In genomic region chr15:81769037-81769436, GRCm38 (mm10) we compare ENCODE assay signal across 15 mouse cellular contexts. TPM values are rescaled to one million over a fixed set of nuclear protein-coding genes. Genes with fewer than 3 reads are reported as not detected.
A peak's percentile ranks its signal among the peaks of the same experiment; 100 is the strongest.
DNase-seq lines count a peak whose midpoint lies in the region; ATAC-seq and TF ChIP-seq lines count a peak whose summit lies in the region.
"Had no signal": no experiment of that assay in that cellular context is flagged by ENCODE, and none has a peak within 500 bp of the region (broad histone marks: within the 10 kb centered on the region; RNA-seq: fewer than 3 reads in every experiment).

No protein-coding gene starts in this region.

- no peak overlapping the region for H3K4me3 ChIP-seq in lung, postnatal 0 days (ENCODE audit: low read depth, low read length)
- H3K4me3 ChIP-seq: embryonic facial prominence, embryonic 13.5 days had no signal

- TF ChIP-seq CTCF in lung, postnatal 0 days (IDR thresholded peaks at IDR 0.05): no peak

- H3K9ac ChIP-seq in lung, postnatal 0 days (replicated peaks; ENCODE audit: low read depth): no peak overlapping the region
- H3K9ac ChIP-seq: embryonic facial prominence, embryonic 13.5 days; forebrain, postnatal 0 days had no signal

- intact Hi-C loops in heart, postnatal 36 days (cut with DNase I): no loop called here

- no peaks in the 10 kb centered on the region for H3K4me1 ChIP-seq in lung, postnatal 0 days (ENCODE audit: insufficient read depth, low read depth, low read length)

- no peak overlapping the region for H3K4me2 ChIP-seq in lung, postnatal 0 days (replicated peaks; ENCODE audit: low read depth, low read length)
- H3K4me2 ChIP-seq: embryonic facial prominence, embryonic 13.5 days had no signal

- no peaks in the 10 kb centered on the region for H3K9me3 ChIP-seq in lung, postnatal 0 days (ENCODE audit: low read length)
- H3K9me3 ChIP-seq: embryonic facial prominence, embryonic 13.5 days had no signal

- no peaks in the 10 kb centered on the region for H3K27me3 ChIP-seq in lung, postnatal 0 days (replicated peaks; ENCODE audit: insufficient read depth, low read length)
- H3K27me3 ChIP-seq: embryonic facial prominence, embryonic 13.5 days; Patski had no signal

- ATAC-seq in lung, postnatal 0 days: peak; percentile 56; the same call in 1 of the 2 replicates
- ATAC-seq: forebrain, postnatal 0 days; Patski had no signal

- peak; percentile 37 for DNase-seq in embryo, embryonic 10.5 days (ENCODE audit: low spot score)
- DNase-seq in embryo, embryonic 10 days (ENCODE audit: low spot score): no peak
- no peak for DNase-seq in lung, postnatal 0 days (ENCODE audit: low spot score)
- DNase-seq in lung, adult 18-20 months: no peak
- DNase-seq in liver: peak; percentile 73
- peak; percentile 44 for DNase-seq in yolk sac, embryonic 10.5 days (ENCODE audit: low spot score)
- no peak for DNase-seq in heart, postnatal 36 days
- DNase-seq in adipocyte (ENCODE audit: low spot score): no peak
- DNase-seq: cerebellum, adult 18-20 months; forebrain, postnatal 0 days; gastrocnemius, postnatal 25 days; heart, postnatal 10 days; kidney, adult 18-20 months had no signal

- no peak for TF ChIP-seq EP300 in lung, postnatal 0 days (IDR thresholded peaks at IDR 0.05)

- peaks cover 23% of the 10 kb centered on the region; the same call in 1 of the 2 replicates for H3K36me3 ChIP-seq in lung, postnatal 0 days (ENCODE audit: insufficient read depth, low read length)

- no peak overlapping the region for H3K27ac ChIP-seq in lung, postnatal 0 days (ENCODE audit: low read length)
- H3K27ac ChIP-seq: embryonic facial prominence, embryonic 13.5 days had no signal

- WGBS in lung, postnatal 0 days: 58% methylated on average over 13 of the region's 13 CpGs

RNA-seq across cellular contexts. Expression of gene Rangap1, which starts 23.7 kb away (rescaled TPM):
- 17.9 and 24.6 TPM in 2 replicates for polyA plus RNA-seq in lung, postnatal 0 days (2015; fragmentation: Nextera tagmentation; extraction: Ambion mirVana)
- total RNA-seq in heart, postnatal 36 days (2021): 10 to 100 TPM; 24.9 to 25.1 TPM

RNA-seq across cellular contexts. Expression of gene Zc3h7b, which starts 24.2 kb away (rescaled TPM):
- 13.8 and 13.9 TPM in 2 replicates for polyA plus RNA-seq in lung, postnatal 0 days (2015; fragmentation: Nextera tagmentation; extraction: Ambion mirVana)
- 10 to 100 TPM; 73.7 to 73.9 TPM for total RNA-seq in heart, postnatal 36 days (2021)

RNA-seq across cellular contexts. Expression of gene Tef, which starts 33.2 kb away (rescaled TPM):
- polyA plus RNA-seq in lung, postnatal 0 days (2015; fragmentation: Nextera tagmentation; extraction: Ambion mirVana): 38.6 and 44.0 TPM in 2 replicates
- 100 to 1,000 TPM; 123 to 132 TPM for total RNA-seq in heart, postnatal 36 days (2021)

Comparison
In these comparisons a context has a peak if more than half of its experiments do, and no peak if none do; other contexts are left out.
1. DNase-seq: peak in embryo, embryonic 10.5 days (single experiment), liver (single experiment) and yolk sac, embryonic 10.5 days (single experiment); none in embryo, embryonic 10 days (single experiment), lung, postnatal 0 days (single experiment), lung, adult 18-20 months (0 of 2), heart, postnatal 36 days (0 of 2) and adipocyte (single experiment).